ENCODE assay signal across 12 mouse cellular contexts in genomic region chr17:50157190-50158150, GRCm38 (mm10). TPM values are rescaled to one million over a fixed set of nuclear protein-coding genes. Genes with fewer than 3 reads are reported as not detected.
DNase-seq lines count a peak whose midpoint lies in the region; ATAC-seq lines count a peak whose summit lies in the region.
"Had no signal": no experiment of that assay in that cellular context is flagged by ENCODE, and none has a peak within 500 bp of the region (broad histone marks: within the 10 kb centered on the region; RNA-seq: fewer than 3 reads in every experiment).

No protein-coding gene starts in this region.

- DNase-seq in spleen, adult 18-20 months = peak; percentile 21 to 29
- no peak for DNase-seq in spleen, postnatal 14 days (ENCODE audit: low spot score in 2 of 2)
- peak; percentile 9 to 46 for DNase-seq in monocyte, adult 2 months (ENCODE audit: low read depth in 1 of 2, low spot score in 2 of 2)
- DNase-seq in embryo, embryonic 10 days (ENCODE audit: low spot score) = no peak
- DNase-seq in adipocyte (ENCODE audit: low spot score) = no peak
- no peak for DNase-seq in urinary bladder, postnatal 36 days (ENCODE audit: low spot score in 2 of 2)
- DNase-seq: adrenal gland, postnatal 10 days; kidney, postnatal 14 days; lung, adult 2 months had no signal

- ATAC-seq in granulocyte monocyte progenitor cell, adult 5-6 weeks (replicated peaks; ENCODE audit: poor library complexity, severe bottlenecking) = peak; percentile 75
- ATAC-seq: forebrain, embryonic 13.5 days; intestine, embryonic 16.5 days had no signal

RNA-seq across cellular contexts. Expression of gene Rftn1, which starts 33.0 kb away (rescaled TPM):
- 9.8 and 25.8 TPM in 2 replicates for total RNA-seq in granulocyte monocyte progenitor cell, adult 5-6 weeks (2014; fragmentation: Nextera tagmentation)
- total RNA-seq in granulocyte monocyte progenitor cell, adult 5-6 weeks (2017) = 26.4 and 32.4 TPM in 2 replicates

Comparison
In these comparisons a context has a peak if more than half of its experiments do, and no peak if none do; other contexts are left out.
1. DNase-seq: peak in spleen, adult 18-20 months (2 of 2) and monocyte, adult 2 months (2 of 2); none in spleen, postnatal 14 days (0 of 2), embryo, embryonic 10 days (single experiment), adipocyte (single experiment) and urinary bladder, postnatal 36 days (0 of 2).